Mouse (Mus musculus): ENCODE measurements around the gene Dhx58.

DNA sequence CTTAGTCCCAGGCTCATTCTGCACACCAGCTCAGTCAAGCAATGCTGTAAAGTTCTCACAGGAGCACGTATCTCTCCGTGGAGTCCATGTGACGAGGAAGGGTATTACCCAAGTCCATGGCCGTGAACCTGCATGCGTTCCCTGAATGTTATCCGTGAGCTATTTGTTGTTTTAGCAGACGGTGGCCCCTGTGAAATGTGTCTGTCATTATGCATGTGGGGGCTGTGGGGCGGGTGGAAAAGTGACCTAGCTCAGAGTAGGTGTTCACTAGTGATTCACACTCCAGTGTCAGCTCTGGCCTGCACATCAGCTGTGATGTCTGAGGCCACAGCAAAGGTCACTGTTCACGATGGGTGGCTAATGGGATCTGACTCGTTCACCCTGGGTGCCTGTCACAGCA is 44.3 kb downstream of the Dhx58 start:
- TF ChIP-seq HCFC1 (IDR thresholded peaks at IDR 0.05; ENCODE audit: borderline replicate concordance, insufficient read depth, low read length) (no peak), MAFK (IDR thresholded peaks at IDR 0.05; ENCODE audit: insufficient read depth, low read depth, low read length) (no peak), ZNF384 (IDR thresholded peaks at IDR 0.05; ENCODE audit: low read depth, low read length) (no peak), ZC3H11A (IDR thresholded peaks at IDR 0.05; ENCODE audit: borderline replicate concordance, low read depth, low read length) (no peak), CHD2 (IDR thresholded peaks at IDR 0.05; ENCODE audit: low read depth, low read length) (no peak)
